Mouse (Mus musculus): ENCODE data around the gene Pfn1. TPM values are rescaled to one million over a fixed set of nuclear protein-coding genes. Genes with fewer than 3 reads are reported as not detected.

The Pfn1 gene
- polyA plus RNA-seq, 1 experiment from 2014 or later: 2,189 TPM

DNA sequence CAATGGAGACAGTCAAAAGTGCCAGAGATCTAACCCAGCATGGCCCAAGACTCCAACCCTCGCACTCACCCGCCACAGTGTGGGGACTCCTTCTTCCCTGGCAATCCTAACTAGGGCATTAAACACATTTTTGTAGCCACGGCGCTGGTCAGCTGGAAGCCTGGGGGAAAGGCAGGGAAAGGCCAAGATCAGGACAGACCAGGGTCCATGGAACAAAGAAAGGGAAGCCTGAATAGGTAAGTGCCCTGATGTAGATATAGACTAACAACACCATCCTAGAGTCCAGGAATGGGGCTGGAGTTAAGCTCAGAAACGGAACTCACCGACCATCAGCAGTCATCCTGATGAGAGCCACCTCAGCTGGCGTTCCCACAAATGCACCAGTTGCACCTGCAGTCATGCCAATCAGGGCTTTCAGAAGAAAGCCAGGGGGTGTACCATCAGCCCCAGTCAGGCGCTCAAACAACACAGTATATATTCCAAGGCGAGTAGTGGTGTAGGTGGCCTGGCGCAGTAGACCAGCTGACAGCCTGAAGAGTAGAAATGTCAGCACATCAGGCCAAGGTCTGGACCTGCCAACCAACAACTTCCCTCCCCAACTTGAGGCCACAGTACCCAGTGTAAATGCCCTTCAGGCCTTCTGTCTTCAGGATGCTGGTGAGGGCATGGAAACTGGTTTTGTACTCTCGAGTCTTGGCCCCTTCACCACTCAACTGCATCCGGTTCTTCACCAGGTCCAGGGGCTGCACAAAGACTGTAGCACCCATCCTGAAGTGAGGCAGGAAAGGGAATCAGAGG is 8.8 kb downstream of the Pfn1 start:
- Histone ChIP-seq H3K4me1 (replicated peaks; ENCODE audit: control insufficient read depth, insufficient read depth, low read length) (peaks cover 27% of the 10 kb centered on the region), H3K9me3 (ENCODE audit: control insufficient read depth, low read length) (no peaks in the 10 kb centered on the region), H3K27me3 (ENCODE audit: control insufficient read depth, insufficient read depth, low read depth, low read length) (no peaks in the 10 kb centered on the region), H3K27ac (ENCODE audit: low read length) (0 out of 2 replicates have a peak overlapping the region, but pooled peaks have one; percentile 93), H3K36me3 (ENCODE audit: control insufficient read depth, insufficient read depth, low read length) (peaks cover 28% of the 10 kb centered on the region), H3K9ac (ENCODE audit: low read length) (peak overlapping the region; percentile 96), H3K4me2 (ENCODE audit: low read depth, low read length) (peak overlapping the region; percentile 76), H3K4me3 (ENCODE audit: low read length) (peak overlapping the region; percentile 91)
- ATAC-seq (ENCODE audit: low read depth): no peak
- 82% methylated on average over 12 of the region's 12 CpGs for WGBS

DNA sequence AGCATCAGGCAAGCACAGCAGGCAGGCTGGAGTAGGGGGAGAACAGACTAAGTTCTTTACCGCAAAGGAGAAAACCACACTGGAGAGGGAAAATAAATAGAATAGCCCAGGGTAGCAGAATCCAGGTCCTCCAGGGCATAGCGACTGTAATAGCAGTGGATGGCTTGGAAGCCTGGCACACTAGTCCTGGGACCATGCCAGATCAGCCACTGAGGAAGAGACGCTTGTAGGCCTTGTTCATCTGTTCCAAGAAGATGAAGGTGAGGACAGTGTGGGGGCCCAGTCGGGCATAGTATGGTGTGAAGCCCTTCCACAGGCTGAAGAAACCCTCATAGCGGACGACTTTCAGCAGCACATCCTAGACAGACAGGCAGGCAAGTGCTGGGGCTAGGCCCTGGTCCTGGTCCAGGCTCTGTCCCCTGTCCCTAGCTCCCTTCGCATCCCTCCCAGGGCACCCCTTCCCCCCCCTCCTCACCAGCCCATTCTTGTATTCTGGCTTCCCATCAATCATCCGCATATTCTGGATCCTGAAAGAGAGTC is 9.8 kb downstream of the Pfn1 start:
- H3K4me3 ChIP-seq (ENCODE audit: low read length): no peak overlapping the region
- no peaks in the 10 kb centered on the region for H3K9me3 ChIP-seq (ENCODE audit: control insufficient read depth, low read length)
- no peak overlapping the region for H3K4me2 ChIP-seq (ENCODE audit: low read depth, low read length)
- no peak overlapping the region for H3K9ac ChIP-seq (ENCODE audit: low read length)
- peaks cover 26% of the 10 kb centered on the region for H3K4me1 ChIP-seq (replicated peaks; ENCODE audit: control insufficient read depth, insufficient read depth, low read length)
- no peak for ATAC-seq (ENCODE audit: low read depth)
- no peaks in the 10 kb centered on the region for H3K27me3 ChIP-seq (ENCODE audit: control insufficient read depth, insufficient read depth, low read depth, low read length)
- H3K27ac ChIP-seq (ENCODE audit: low read length): no peak overlapping the region
- peaks cover 25% of the 10 kb centered on the region for H3K36me3 ChIP-seq (ENCODE audit: control insufficient read depth, insufficient read depth, low read length)
- WGBS: 93% methylated on average over 8 of the region's 8 CpGs

DNA sequence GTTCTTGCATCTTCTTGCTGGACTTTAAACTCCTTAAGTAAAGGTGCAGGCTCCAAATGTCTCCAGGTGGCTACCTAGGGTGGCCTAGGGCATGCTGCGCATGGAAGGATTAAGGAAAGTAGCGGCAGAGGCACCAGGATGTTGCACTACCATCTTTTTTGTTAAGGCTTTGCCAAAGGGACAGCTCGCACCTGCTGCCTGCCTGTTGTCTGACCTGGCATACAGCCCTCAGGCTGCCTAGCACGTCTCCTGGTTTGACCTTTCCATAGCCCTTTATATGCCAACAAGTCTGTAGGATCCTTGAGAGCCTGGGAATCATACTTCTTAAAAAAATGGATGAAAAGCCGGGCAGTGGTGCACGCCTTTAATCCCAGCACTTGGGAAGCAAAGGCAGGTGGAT is 11.4 kb downstream of the Pfn1 start:
- WGBS: 88% methylated on average over 6 of the region's 6 CpGs
- H3K36me3 ChIP-seq (ENCODE audit: control insufficient read depth, insufficient read depth, low read length): peaks cover 13% of the 10 kb centered on the region
- H3K4me1 ChIP-seq (replicated peaks; ENCODE audit: control insufficient read depth, insufficient read depth, low read length): peaks cover 10% of the 10 kb centered on the region
- no peak overlapping the region for H3K27ac ChIP-seq (ENCODE audit: low read length)
- ATAC-seq (ENCODE audit: low read depth): no peak
- no peaks in the 10 kb centered on the region for H3K9me3 ChIP-seq (ENCODE audit: control insufficient read depth, low read length)
- no peaks in the 10 kb centered on the region for H3K27me3 ChIP-seq (ENCODE audit: control insufficient read depth, insufficient read depth, low read depth, low read length)
- H3K9ac ChIP-seq (ENCODE audit: low read length): no peak overlapping the region
- H3K4me2 ChIP-seq (ENCODE audit: low read depth, low read length): no peak overlapping the region
- H3K4me3 ChIP-seq (ENCODE audit: low read length): no peak overlapping the region

DNA sequence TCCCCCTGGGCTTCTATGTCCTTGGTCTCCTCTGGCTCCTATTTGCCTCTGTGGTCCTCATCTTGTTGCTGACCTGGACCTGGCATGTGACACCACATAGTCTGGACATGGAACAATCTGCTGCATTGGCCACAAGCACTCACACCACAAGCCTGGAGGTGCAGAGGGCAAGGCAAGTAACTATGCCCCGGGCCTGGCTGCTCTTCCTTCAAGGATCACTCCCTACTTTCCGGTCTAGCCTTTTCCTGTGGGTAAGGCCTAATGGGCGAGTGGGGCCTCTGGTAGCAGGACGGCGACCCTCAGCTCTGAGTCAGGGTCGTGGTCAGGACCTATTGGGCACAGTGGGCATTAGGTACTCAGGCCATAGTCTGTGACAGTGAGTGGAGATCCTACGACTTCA is 13.2 kb downstream of the Pfn1 start:
- Histone ChIP-seq H3K9me3 (ENCODE audit: control insufficient read depth, low read length) (no peaks in the 10 kb centered on the region), H3K27me3 (ENCODE audit: control insufficient read depth, insufficient read depth, low read depth, low read length) (no peaks in the 10 kb centered on the region), H3K4me2 (ENCODE audit: low read depth, low read length) (no peak overlapping the region), H3K27ac (ENCODE audit: low read length) (no peak overlapping the region), H3K9ac (ENCODE audit: low read length) (no peak overlapping the region), H3K4me3 (ENCODE audit: low read length) (no peak overlapping the region), H3K36me3 (ENCODE audit: control insufficient read depth, insufficient read depth, low read length) (peaks cover 13% of the 10 kb centered on the region), H3K4me1 (replicated peaks; ENCODE audit: control insufficient read depth, insufficient read depth, low read length) (peaks cover 10% of the 10 kb centered on the region)
- 79% methylated on average over 7 of the region's 7 CpGs for WGBS
- ATAC-seq (ENCODE audit: low read depth): no peak

DNA sequence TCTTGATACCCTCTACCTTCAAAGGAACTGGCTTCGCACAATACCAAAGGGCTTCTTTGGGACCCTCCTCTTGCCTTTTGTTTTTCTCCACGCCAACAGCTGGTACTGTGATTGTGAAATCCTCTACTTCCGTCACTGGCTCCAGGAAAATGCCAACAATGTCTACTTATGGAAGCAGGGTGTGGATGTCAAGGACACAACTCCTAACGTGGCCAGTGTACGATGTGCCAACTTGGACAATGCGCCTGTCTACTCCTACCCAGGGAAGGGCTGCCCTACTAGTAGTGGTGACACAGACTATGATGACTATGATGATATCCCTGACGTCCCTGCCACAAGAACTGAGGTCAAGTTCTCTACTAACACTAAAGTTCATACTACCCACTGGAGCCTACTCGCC is 14.5 kb downstream of the Pfn1 start:
- 78% methylated on average over 8 of the region's 8 CpGs for WGBS
- ATAC-seq (ENCODE audit: low read depth): no peak
- H3K4me1 ChIP-seq (replicated peaks; ENCODE audit: control insufficient read depth, insufficient read depth, low read length): no peaks in the 10 kb centered on the region
- H3K4me2 ChIP-seq (ENCODE audit: low read depth, low read length): no peak overlapping the region
- H3K9me3 ChIP-seq (ENCODE audit: control insufficient read depth, low read length): no peaks in the 10 kb centered on the region
- no peak overlapping the region for H3K4me3 ChIP-seq (ENCODE audit: low read length)
- H3K36me3 ChIP-seq (ENCODE audit: control insufficient read depth, insufficient read depth, low read length): peaks cover 13% of the 10 kb centered on the region
- no peak overlapping the region for H3K27ac ChIP-seq (ENCODE audit: low read length)
- H3K27me3 ChIP-seq (ENCODE audit: control insufficient read depth, insufficient read depth, low read depth, low read length): no peaks in the 10 kb centered on the region
- H3K9ac ChIP-seq (ENCODE audit: low read length): no peak overlapping the region

DNA sequence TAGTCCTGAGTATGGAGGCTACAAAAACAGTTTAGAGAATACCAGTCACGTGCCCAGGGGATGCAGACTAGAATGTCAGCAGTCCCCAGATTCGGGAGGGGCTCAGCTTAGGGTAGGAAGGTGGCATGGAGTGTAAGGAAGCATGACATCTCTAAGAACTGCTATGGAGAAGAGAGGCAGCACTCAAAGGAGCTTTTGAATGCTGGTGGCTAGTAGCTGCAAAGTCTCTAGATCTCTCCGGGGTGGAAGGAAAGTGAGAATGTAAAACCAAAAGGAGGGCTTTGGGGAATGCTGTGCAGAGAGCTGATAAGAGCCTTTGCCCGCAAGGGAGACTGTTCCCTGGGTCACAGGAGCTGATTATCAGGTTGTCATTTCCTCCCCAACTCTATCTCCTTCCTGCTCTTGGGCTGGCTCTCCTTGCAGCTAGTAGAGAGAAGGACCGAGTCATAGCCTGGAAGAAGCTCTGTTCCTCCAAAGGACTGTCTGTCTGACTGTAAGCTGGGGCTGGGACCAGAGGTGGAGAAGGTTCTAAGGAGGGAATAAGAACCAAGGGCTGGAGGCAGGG is 15.6 kb downstream of the Pfn1 start, which contains the start of gene Gp1ba:
Gene Gp1ba (plus strand): TSS at position 409 of the 565 bp plus-strand sequence.
- WGBS: 11% methylated on average over 5 of the region's 5 CpGs
- Histone ChIP-seq H3K27ac (ENCODE audit: low read length) (no peak within 1 kb of the TSS), H3K4me2 (ENCODE audit: low read depth, low read length) (no peak within 1 kb of the TSS), H3K9ac (ENCODE audit: low read length) (peak within 1 kb of the TSS; percentile 5; the same call in 1 of the 2 replicates), H3K36me3 (ENCODE audit: control insufficient read depth, insufficient read depth, low read length) (peaks cover 4% of the 10 kb centered on the region; the same call in 1 of the 2 replicates), H3K9me3 (ENCODE audit: control insufficient read depth, low read length) (no peaks in the 10 kb centered on the region), H3K4me1 (replicated peaks; ENCODE audit: control insufficient read depth, insufficient read depth, low read length) (no peaks in the 10 kb centered on the region), H3K4me3 (ENCODE audit: low read length) (no peak within 1 kb of the TSS), H3K27me3 (ENCODE audit: control insufficient read depth, insufficient read depth, low read depth, low read length) (no peaks in the 10 kb centered on the region)
- no peak for ATAC-seq (ENCODE audit: low read depth)

DNA sequence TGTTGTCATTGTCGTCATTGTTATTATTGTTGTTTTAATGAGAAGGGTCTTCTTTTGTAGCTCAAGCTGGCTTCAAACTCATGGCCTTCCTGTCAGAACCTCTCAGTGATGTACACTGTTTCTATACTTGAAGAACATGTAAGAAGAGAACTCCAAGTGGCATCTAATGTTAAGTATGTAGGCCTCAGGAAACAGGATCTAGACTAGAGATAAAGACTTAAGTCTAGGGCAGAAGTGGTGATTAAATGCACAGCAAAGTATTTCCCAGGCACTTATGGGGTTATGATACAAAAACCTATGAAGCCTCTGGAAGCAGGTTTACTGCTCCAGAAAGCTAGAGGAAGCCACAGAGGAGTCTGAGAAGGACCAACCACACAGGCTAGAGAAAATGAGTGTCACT is 16.2 kb downstream of the Pfn1 start:
- Histone ChIP-seq H3K9me3 (ENCODE audit: control insufficient read depth, low read length) (no peaks in the 10 kb centered on the region), H3K9ac (ENCODE audit: low read length) (no peak overlapping the region), H3K27ac (ENCODE audit: low read length) (no peak overlapping the region), H3K4me3 (ENCODE audit: low read length) (no peak overlapping the region), H3K4me1 (replicated peaks; ENCODE audit: control insufficient read depth, insufficient read depth, low read length) (no peaks in the 10 kb centered on the region), H3K4me2 (ENCODE audit: low read depth, low read length) (no peak overlapping the region), H3K36me3 (ENCODE audit: control insufficient read depth, insufficient read depth, low read length) (peaks cover 4% of the 10 kb centered on the region; the same call in 1 of the 2 replicates), H3K27me3 (ENCODE audit: control insufficient read depth, insufficient read depth, low read depth, low read length) (no peaks in the 10 kb centered on the region)
- no peak for ATAC-seq (ENCODE audit: low read depth)
- WGBS: 85% methylated on average over 1 of the region's 1 CpGs

DNA sequence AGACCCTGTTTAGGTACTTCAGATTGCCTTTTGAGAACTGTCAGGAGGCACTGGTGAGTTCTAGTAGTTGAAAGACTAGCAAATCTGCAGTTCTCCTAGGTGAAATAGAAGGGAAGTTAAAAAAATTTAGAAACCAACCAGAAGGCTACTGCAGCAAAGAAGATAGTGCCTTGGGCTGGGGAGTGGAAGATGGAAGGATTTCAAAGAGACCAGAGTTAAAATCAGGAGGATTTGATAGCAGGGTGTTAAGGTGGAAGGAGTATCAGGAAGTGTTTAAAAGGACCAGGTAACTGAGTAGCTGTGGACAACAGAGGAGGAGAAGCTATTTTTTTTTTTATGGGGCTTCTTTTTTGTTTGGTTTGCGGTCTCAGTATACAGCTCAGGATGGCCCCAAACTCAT is 16.7 kb downstream of the Pfn1 start:
- H3K27ac ChIP-seq (ENCODE audit: low read length): no peak overlapping the region
- peaks cover 2% of the 10 kb centered on the region; the same call in 1 of the 2 replicates for H3K36me3 ChIP-seq (ENCODE audit: control insufficient read depth, insufficient read depth, low read length)
- ATAC-seq (ENCODE audit: low read depth): no peak
- H3K9me3 ChIP-seq (ENCODE audit: control insufficient read depth, low read length): no peaks in the 10 kb centered on the region
- no peaks in the 10 kb centered on the region for H3K27me3 ChIP-seq (ENCODE audit: control insufficient read depth, insufficient read depth, low read depth, low read length)
- no peak overlapping the region for H3K4me3 ChIP-seq (ENCODE audit: low read length)
- no peak overlapping the region for H3K4me2 ChIP-seq (ENCODE audit: low read depth, low read length)
- H3K4me1 ChIP-seq (replicated peaks; ENCODE audit: control insufficient read depth, insufficient read depth, low read length): no peaks in the 10 kb centered on the region
- no peak overlapping the region for H3K9ac ChIP-seq (ENCODE audit: low read length)
- 100% methylated on average over 1 of the region's 1 CpGs for WGBS

DNA sequence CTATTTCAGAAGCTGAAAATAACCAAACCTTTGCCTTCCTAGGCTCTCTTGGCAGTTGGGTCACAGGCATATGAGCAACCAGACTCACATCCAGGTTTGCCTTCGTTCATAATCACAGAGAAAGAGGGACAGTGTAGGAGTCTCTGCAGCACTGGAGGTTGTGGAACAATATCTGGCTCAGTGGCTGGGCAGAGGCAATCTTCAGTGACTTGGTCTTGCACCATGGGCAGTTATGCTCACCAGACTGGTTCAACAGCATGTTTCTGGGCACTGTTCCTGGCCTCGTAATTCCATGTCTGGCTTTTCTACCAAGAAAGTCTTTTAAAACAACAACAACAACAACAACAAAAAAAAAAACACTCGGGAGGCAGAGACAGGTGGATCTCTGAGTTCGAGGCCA is 18.8 kb downstream of the Pfn1 start:
- Histone ChIP-seq H3K27me3 (ENCODE audit: control insufficient read depth, insufficient read depth, low read depth, low read length) (no peaks in the 10 kb centered on the region), H3K36me3 (ENCODE audit: control insufficient read depth, insufficient read depth, low read length) (no peaks in the 10 kb centered on the region), H3K4me1 (replicated peaks; ENCODE audit: control insufficient read depth, insufficient read depth, low read length) (no peaks in the 10 kb centered on the region), H3K9ac (ENCODE audit: low read length) (no peak overlapping the region), H3K9me3 (ENCODE audit: control insufficient read depth, low read length) (no peaks in the 10 kb centered on the region), H3K27ac (ENCODE audit: low read length) (no peak overlapping the region), H3K4me3 (ENCODE audit: low read length) (no peak overlapping the region), H3K4me2 (ENCODE audit: low read depth, low read length) (no peak overlapping the region)
- 76% methylated on average over 4 of the region's 4 CpGs for WGBS
- ATAC-seq (ENCODE audit: low read depth): no peak
